Mouse (Mus musculus): ENCODE data around the gene Cxcl2.

Gene Cxcl2

GRCm38 (mm10) chr5:90903339-90904020 lies at the start of gene Cxcl2:
Gene Cxcl2, plus strand, starts transcription at chr5:90903871.
- DNase-seq (ENCODE audit: low read depth, low spot score), result no peak

GRCm38 (mm10) chr5:90855308-90856230 lies 48.1 kb upstream of the Cxcl2 start:
- no peak for DNase-seq (ENCODE audit: low read depth, low spot score)

- no peak for DNase-seq (ENCODE audit: low read depth, low spot score)
Observed at GRCm38 (mm10) chr5:90857463-90857862, 46.2 kb upstream of the Cxcl2 start.

- DNase-seq (ENCODE audit: low read depth, low spot score), result no peak
Observed at GRCm38 (mm10) chr5:90858429-90858828, 45.2 kb upstream of the Cxcl2 start.

- no peak for DNase-seq (ENCODE audit: low read depth, low spot score)
Observed at GRCm38 (mm10) chr5:90859031-90859430, 44.6 kb upstream of the Cxcl2 start.

GRCm38 (mm10) chr5:90861876-90862375 lies 41.7 kb upstream of the Cxcl2 start:
- no peak for DNase-seq (ENCODE audit: low read depth, low spot score)

GRCm38 (mm10) chr5:90866770-90867169 lies 36.9 kb upstream of the Cxcl2 start:
- no peak for DNase-seq (ENCODE audit: low read depth, low spot score)

GRCm38 (mm10) chr5:90872377-90872776 lies 31.3 kb upstream of the Cxcl2 start:
- DNase-seq (ENCODE audit: low read depth, low spot score), result no peak

- no peak for DNase-seq (ENCODE audit: low read depth, low spot score)
Observed at GRCm38 (mm10) chr5:90876045-90876444, 27.6 kb upstream of the Cxcl2 start.

- DNase-seq (ENCODE audit: low read depth, low spot score), result no peak
Observed at GRCm38 (mm10) chr5:90876471-90877172, 27.0 kb upstream of the Cxcl2 start.

- no peak for DNase-seq (ENCODE audit: low read depth, low spot score)
Observed at GRCm38 (mm10) chr5:90877173-90877512, 26.5 kb upstream of the Cxcl2 start.

- no peak for DNase-seq (ENCODE audit: low read depth, low spot score)
Observed at GRCm38 (mm10) chr5:90879307-90880014, 24.2 kb upstream of the Cxcl2 start.

GRCm38 (mm10) chr5:90880335-90880850 lies 23.3 kb upstream of the Cxcl2 start:
- DNase-seq (ENCODE audit: low read depth, low spot score), result no peak

GRCm38 (mm10) chr5:90881021-90881420 lies 22.6 kb upstream of the Cxcl2 start:
- DNase-seq (ENCODE audit: low read depth, low spot score), result no peak

GRCm38 (mm10) chr5:90881682-90882081 lies 22.0 kb upstream of the Cxcl2 start:
- DNase-seq (ENCODE audit: low read depth, low spot score), result no peak

GRCm38 (mm10) chr5:90882146-90882545 lies 21.5 kb upstream of the Cxcl2 start:
- DNase-seq (ENCODE audit: low read depth, low spot score), result no peak

- DNase-seq (ENCODE audit: low read depth, low spot score), result no peak
Observed at GRCm38 (mm10) chr5:90884628-90885242, 18.9 kb upstream of the Cxcl2 start.

- no peak for DNase-seq (ENCODE audit: low read depth, low spot score)
Observed at GRCm38 (mm10) chr5:90888661-90889060, 15.0 kb upstream of the Cxcl2 start.

GRCm38 (mm10) chr5:90890519-90891463 lies 12.9 kb upstream of the Cxcl2 start, which contains the start of gene Cxcl1:
Gene Cxcl1, plus strand, starts transcription at chr5:90891241.
- DNase-seq (ENCODE audit: low read depth, low spot score), result peak; percentile 38

- DNase-seq (ENCODE audit: low read depth, low spot score), result no peak
Observed at GRCm38 (mm10) chr5:90891464-90891813, 12.2 kb upstream of the Cxcl2 start.
